Mouse (Mus musculus) limb, embryonic 15.5 days (tissue): ENCODE data around the gene Ern2. TPM values are rescaled to one million over a fixed set of nuclear protein-coding genes. Genes with fewer than 3 reads are reported as not detected.
A peak's percentile ranks its signal among the peaks of the same experiment; 100 is the strongest.

Experiments
- ATAC-seq: fragments of 200-750 bp; cut with Nextera tagmentation; 2 replicates; pipeline ENCODE4 v1.8.0; 2017; ENCODE audit warnings: low read depth, moderate TSS enrichment; ENCODE audit not compliant: insufficient number of reproducible peaks, low FRiP score, low TSS enrichment
- H3K27ac ChIP-seq: fragments of 300-500 bp; sonication (generic); 2 replicates; pipeline ENCODE4 v1.5.1; 2015; ENCODE audit warnings: moderate library complexity, mild to moderate bottlenecking, inconsistent platforms
- H3K27me3 ChIP-seq: fragments of 300-500 bp; sonication (generic); 2 replicates; pipeline ENCODE4 v1.6.1; 2015; ENCODE audit warnings: inconsistent platforms
- H3K36me3 ChIP-seq: fragments of 300-500 bp; sonication (generic); 2 replicates; pipeline ENCODE4 v1.6.1; 2015; ENCODE audit warnings: inconsistent platforms
- H3K4me1 ChIP-seq: fragments of 300-500 bp; sonication (generic); 2 replicates; pipeline ENCODE4 v1.6.1; 2015; ENCODE audit warnings: inconsistent platforms
- H3K4me2 ChIP-seq: fragments of 300-500 bp; sonication (generic); 2 replicates; pipeline ENCODE4 v1.6.1; 2015; ENCODE audit warnings: mild to moderate bottlenecking, inconsistent platforms
- H3K4me3 ChIP-seq: fragments of 300-500 bp; sonication (generic); 2 replicates; pipeline ENCODE4 v1.5.1; 2015; ENCODE audit warnings: mild to moderate bottlenecking, inconsistent platforms
- H3K9ac ChIP-seq: fragments of 300-500 bp; sonication (generic); 2 replicates; pipeline ENCODE4 v1.6.1; 2015; ENCODE audit warnings: inconsistent platforms
- H3K9me3 ChIP-seq: fragments of 300-500 bp; sonication (generic); 2 replicates; pipeline ENCODE4 v1.6.1; 2016; ENCODE audit warnings: inconsistent platforms
- WGBS: fragments of 180-500 bp; shearing (Covaris S2); methylation state at CpG from one replicate; pipeline ENCODE4 v1.1.7; 2015; 5-methylcytosine and 5-hydroxymethylcytosine counted together
- polyA plus RNA-seq: library from polyadenylated mRNA; unstranded; fragments of >200 nt; fragmentation: Nextera tagmentation; extraction: Ambion mirVana; gene quantifications from 2 replicates; pipeline ENCODE4 v1.2.1, GENCODE M21; 2015

Gene Ern2
- polyA plus RNA-seq, 1 experiment from 2014 or later: not detected

DNA sequence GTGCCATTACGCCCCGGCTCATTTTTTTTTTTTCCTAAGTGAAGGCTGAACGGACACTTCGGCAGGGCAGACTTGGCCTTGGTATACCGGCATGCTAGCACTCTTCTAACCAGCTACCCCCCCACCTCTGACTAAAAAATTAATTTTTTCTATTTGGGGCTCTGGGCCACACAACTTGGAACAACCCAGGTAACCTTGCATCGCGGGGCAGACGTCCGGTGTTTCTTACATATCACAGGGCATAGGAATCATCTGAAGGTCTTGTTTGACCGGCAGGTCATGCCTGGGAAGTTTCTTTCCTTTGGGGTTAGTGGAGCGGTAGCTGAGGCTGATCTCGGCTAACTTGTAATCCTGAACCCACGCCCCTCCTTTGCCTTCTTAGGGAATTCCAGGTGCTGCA is 27.5 kb downstream of the Ern2 start:
- Histone ChIP-seq H3K4me2 (peak overlapping the region; percentile 92), H3K9ac (peak overlapping the region; percentile 55), H3K4me3 (peak overlapping the region; percentile 75), H3K4me1 (peaks cover 41% of the 10 kb centered on the region), H3K36me3 (peaks cover 22% of the 10 kb centered on the region), H3K27me3 (no peaks in the 10 kb centered on the region), H3K9me3 (no peaks in the 10 kb centered on the region), H3K27ac (peak overlapping the region; percentile 83)
- ATAC-seq: 0 out of 2 replicates have a peak, but pooled peaks have one; percentile 4
- WGBS: 3% methylated on average over 13 of the region's 13 CpGs

DNA sequence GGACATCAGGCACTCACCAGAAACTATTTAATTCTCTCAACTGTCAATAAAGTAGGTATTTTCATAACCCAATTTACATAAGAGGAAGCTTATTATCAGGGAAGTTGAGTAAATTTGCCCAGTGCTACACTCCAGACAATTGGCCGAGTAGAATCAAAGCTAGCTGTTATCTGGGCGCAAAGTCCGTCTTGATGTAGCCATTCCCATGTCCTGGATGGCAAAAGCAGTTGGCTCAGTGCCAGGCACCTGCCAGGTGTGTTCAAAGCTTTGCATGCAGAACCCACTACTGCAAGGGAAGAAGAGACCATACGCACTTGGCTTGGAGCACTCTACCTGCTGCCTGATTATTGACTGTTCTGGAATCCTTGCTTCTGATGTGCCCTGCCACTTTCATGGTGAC is 33.5 kb downstream of the Ern2 start:
- Histone ChIP-seq H3K36me3 (peaks cover 25% of the 10 kb centered on the region), H3K9ac (no peak overlapping the region), H3K4me2 (no peak overlapping the region), H3K9me3 (no peaks in the 10 kb centered on the region), H3K4me1 (no peaks in the 10 kb centered on the region), H3K4me3 (no peak overlapping the region), H3K27me3 (no peaks in the 10 kb centered on the region), H3K27ac (no peak overlapping the region)
- ATAC-seq: no peak
- 83% methylated on average over 4 of the region's 4 CpGs for WGBS

DNA sequence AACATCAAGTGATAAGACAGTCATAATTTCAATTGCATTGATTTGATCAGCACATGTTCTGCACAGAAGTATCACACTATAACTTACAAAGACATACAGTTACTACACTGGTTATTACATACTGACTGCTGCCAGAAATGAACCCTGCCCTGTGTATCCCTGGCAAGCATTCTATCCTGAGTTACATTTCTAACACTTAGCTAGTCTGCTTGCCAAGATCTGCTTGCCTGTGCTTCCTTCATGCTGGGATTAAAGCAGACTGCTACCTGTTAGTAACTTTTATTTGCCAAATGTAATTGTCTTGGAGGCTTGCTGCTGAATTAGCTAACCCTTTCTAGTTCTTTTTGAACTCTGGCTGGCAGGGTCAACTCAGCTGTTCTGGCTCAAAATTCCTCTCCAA is 45.0 kb downstream of the Ern2 start:
- ATAC-seq: no peak
- Histone ChIP-seq H3K9ac (no peak overlapping the region), H3K27me3 (no peaks in the 10 kb centered on the region), H3K4me1 (no peaks in the 10 kb centered on the region), H3K27ac (no peak overlapping the region), H3K4me3 (no peak overlapping the region), H3K9me3 (no peaks in the 10 kb centered on the region), H3K36me3 (peaks cover 94% of the 10 kb centered on the region), H3K4me2 (no peak overlapping the region)

DNA sequence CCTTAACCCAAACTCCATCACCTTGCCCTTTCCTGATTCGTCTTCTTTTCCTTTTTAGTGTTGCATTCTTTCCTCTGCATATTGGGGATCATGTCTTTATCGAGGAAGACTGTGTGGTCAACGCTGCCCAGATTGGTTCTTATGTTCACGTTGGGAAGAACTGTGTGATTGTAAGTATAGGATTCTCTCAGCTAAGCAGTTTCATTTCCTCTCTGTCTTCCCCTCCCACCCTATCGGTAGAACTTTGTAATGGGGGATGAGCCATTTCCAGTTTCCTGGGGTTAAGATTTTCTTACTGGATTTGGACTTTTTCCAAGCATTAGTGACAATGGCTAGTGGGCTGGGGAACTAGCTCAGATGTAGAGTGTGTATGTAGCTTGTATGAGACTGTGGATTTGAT is 47.8 kb downstream of the Ern2 start:
- H3K4me2 ChIP-seq: no peak overlapping the region
- no peaks in the 10 kb centered on the region for H3K9me3 ChIP-seq
- no peaks in the 10 kb centered on the region for H3K27me3 ChIP-seq
- ATAC-seq: no peak
- no peak overlapping the region for H3K27ac ChIP-seq
- peaks cover 6% of the 10 kb centered on the region; the same call in 1 of the 2 replicates for H3K4me1 ChIP-seq
- peaks cover 79% of the 10 kb centered on the region for H3K36me3 ChIP-seq
- H3K9ac ChIP-seq: no peak overlapping the region
- no peak overlapping the region for H3K4me3 ChIP-seq
- 93% methylated on average over 5 of the region's 5 CpGs for WGBS

DNA sequence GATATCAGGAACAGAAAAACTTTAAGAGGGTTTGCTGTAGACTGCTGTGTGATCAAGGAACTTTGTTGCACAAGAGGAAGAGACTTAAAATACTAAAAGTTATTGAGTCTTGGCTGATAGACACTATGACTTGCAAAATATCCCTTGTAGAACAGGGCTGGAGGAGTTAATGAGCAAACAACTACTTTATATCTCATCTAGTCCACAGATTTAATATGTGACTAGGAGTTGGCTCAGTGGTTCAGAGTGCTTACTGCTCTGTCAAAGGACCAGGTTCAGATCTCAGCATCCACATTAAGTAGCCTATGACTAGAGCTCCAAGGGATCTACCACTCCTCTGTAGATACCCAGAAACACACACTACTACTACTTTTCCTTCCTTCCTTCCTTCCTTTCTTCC is 48.9 kb downstream of the Ern2 start:
- no peaks in the 10 kb centered on the region for H3K27me3 ChIP-seq
- peaks cover 70% of the 10 kb centered on the region for H3K36me3 ChIP-seq
- no peak overlapping the region for H3K27ac ChIP-seq
- no peak overlapping the region for H3K9ac ChIP-seq
- H3K4me3 ChIP-seq: no peak overlapping the region
- ATAC-seq: no peak
- H3K4me2 ChIP-seq: no peak overlapping the region
- H3K9me3 ChIP-seq: no peaks in the 10 kb centered on the region
- peaks cover 9% of the 10 kb centered on the region for H3K4me1 ChIP-seq

DNA sequence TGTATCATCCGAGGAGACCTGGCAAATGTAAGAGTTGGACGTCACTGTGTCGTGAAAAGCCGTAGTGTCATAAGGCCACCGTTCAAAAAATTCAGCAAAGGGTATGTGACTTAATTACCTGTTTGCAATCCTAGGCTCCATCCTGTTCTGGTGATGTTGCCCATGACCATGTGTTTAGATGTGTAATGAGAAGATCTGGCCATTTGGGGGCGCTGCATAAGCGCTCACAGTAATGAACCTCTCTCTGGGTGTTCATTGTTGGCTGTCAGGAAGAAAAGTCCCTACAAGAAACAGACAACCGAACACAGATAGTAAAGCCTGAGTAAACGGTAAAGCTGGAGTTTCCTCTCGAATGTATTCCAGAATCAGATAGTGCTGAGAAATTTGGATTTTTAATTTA is 50.9 kb downstream of the Ern2 start:
- H3K27me3 ChIP-seq: no peaks in the 10 kb centered on the region
- H3K4me2 ChIP-seq: no peak overlapping the region
- peaks cover 50% of the 10 kb centered on the region for H3K36me3 ChIP-seq
- H3K4me1 ChIP-seq: peaks cover 9% of the 10 kb centered on the region
- H3K9ac ChIP-seq: no peak overlapping the region
- no peak for ATAC-seq
- WGBS: 75% methylated on average over 10 of the region's 10 CpGs
- H3K4me3 ChIP-seq: no peak overlapping the region
- H3K27ac ChIP-seq: no peak overlapping the region
- no peaks in the 10 kb centered on the region for H3K9me3 ChIP-seq

DNA sequence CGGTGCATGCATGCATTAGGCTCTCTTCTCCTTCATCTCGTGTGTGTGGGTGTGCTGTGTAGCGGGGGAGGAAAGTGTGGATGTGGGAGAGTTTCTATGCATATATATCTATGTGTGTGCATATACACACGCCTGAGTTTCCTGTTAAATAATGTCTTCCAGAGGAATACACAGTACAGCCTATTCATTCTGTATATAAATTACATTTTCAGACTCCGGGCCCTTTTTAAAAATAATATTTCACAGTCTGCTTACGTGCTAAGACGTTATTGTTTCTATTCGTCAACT is 52.7 kb downstream of the Ern2 start:
- Histone ChIP-seq H3K4me1 (peaks cover 9% of the 10 kb centered on the region), H3K9ac (peak overlapping the region; percentile 78), H3K27me3 (no peaks in the 10 kb centered on the region), H3K36me3 (peaks cover 34% of the 10 kb centered on the region), H3K4me3 (peak overlapping the region; percentile 74), H3K4me2 (peak overlapping the region; percentile 49), H3K27ac (peak overlapping the region; percentile 80; the same call in 1 of the 2 replicates), H3K9me3 (no peaks in the 10 kb centered on the region)
- 18% methylated on average over 8 of the region's 8 CpGs for WGBS
- ATAC-seq: no peak

DNA sequence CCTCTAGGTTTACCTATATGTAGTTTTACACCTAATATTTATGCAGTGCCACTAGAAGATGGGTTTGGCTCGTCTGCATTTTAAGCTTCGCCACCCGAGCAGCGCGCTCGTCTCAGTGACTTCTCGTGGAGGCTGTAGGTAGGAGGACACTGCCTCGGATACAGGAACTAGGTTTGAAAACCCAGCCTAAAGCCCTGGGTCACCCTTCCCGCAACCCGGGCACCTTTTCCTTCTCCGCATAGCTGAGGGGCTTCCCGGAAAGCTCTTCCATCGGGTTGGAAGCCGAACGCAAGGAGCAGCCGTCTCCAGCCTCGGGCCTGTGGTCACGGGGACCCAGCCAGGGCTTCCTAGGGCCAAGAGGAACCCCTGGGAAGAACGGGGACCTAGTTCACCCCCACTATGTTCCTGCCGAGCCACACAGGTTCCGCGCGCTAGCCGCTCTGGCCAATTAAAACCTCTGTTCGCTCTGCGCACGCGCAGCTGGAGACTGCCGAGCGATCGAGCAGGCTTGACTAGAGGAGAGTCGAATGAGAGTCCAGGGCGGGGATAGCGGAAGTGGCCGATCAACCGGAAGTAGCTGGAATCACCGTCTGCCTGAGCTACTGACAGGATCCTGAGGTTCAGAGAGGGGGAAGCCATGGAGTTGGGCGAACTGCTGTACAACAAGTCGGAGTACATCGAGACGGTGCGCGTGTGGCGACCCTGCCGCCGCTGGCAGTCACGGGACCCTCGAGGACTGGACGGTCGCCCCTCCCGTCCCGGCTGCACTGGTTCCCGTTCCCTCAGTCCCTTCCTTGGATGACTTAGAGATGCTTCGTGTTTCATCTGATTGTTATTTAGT is 53.3 kb downstream of the Ern2 start, which contains the start of the genes Palb2 and Dctn5:
Palb2 (minus strand) TSS at position 489 of the 841 bp plus-strand sequence.
Dctn5 (plus strand) TSS at position 545 of the 841 bp plus-strand sequence.
- H3K4me1 ChIP-seq: peaks cover 9% of the 10 kb centered on the region
- peak within 1 kb of the TSS; percentile 78 for H3K9ac ChIP-seq
- peak; percentile 96 for ATAC-seq
- peak within 1 kb of the TSS; percentile 79 for H3K4me2 ChIP-seq
- under 1% methylated on average over 54 of the region's 54 CpGs for WGBS
- peak within 1 kb of the TSS; percentile 80 for H3K27ac ChIP-seq
- H3K4me3 ChIP-seq: peak within 1 kb of the TSS; percentile 74
- no peaks in the 10 kb centered on the region for H3K27me3 ChIP-seq
- peaks cover 34% of the 10 kb centered on the region for H3K36me3 ChIP-seq
- H3K9me3 ChIP-seq: no peaks in the 10 kb centered on the region

DNA sequence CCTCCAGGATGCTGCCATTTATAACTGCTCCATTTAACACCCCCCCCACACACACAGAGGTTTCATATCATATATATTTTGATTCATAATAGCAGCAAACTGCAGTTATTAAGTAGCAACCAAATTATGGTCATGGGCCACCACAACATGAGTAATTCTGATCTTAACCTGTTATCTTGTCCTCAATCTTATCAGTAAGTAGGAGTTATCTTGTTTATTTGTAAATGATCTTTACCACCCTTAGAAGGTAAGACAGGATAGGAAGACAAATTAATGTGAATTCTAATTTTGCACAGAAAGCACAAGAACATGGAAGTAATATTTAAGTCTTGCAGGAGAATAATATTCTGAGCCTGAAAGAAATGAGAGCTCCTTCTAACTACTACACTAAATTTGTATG is 54.2 kb downstream of the Ern2 start:
- Histone ChIP-seq H3K9ac (peak overlapping the region; percentile 58; the same call in 1 of the 2 replicates), H3K4me3 (peak overlapping the region; percentile 74), H3K4me1 (peaks cover 9% of the 10 kb centered on the region), H3K4me2 (peak overlapping the region; percentile 79; the same call in 1 of the 2 replicates), H3K9me3 (no peaks in the 10 kb centered on the region), H3K27ac (no peak overlapping the region), H3K36me3 (peaks cover 35% of the 10 kb centered on the region), H3K27me3 (no peaks in the 10 kb centered on the region)
- ATAC-seq: no peak

DNA sequence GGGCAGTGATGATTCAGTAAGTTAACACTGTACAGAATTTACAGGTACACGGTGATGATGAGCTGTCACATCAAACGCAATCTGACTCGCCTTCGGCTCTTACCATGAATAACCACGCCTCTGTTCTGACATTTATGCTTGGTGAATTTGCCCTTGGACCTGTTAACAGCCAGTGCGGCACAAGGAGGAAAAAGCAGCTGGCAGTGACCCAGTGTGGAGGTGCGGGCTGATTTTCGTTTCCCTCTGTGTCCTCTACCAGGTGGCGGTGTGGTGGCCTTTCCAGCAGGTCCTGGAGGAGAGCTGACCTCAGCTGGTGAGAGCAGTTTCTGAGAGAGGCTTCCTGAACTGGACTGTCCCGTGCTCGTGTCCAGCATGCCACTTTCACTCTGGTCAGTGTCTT is 59.1 kb downstream of the Ern2 start:
- Histone ChIP-seq H3K4me3 (no peak overlapping the region), H3K36me3 (peaks cover 40% of the 10 kb centered on the region), H3K4me1 (no peaks in the 10 kb centered on the region), H3K9ac (no peak overlapping the region), H3K4me2 (no peak overlapping the region), H3K27ac (no peak overlapping the region), H3K9me3 (no peaks in the 10 kb centered on the region), H3K27me3 (no peaks in the 10 kb centered on the region)
- 95% methylated on average over 11 of the region's 11 CpGs for WGBS
- no peak for ATAC-seq

DNA sequence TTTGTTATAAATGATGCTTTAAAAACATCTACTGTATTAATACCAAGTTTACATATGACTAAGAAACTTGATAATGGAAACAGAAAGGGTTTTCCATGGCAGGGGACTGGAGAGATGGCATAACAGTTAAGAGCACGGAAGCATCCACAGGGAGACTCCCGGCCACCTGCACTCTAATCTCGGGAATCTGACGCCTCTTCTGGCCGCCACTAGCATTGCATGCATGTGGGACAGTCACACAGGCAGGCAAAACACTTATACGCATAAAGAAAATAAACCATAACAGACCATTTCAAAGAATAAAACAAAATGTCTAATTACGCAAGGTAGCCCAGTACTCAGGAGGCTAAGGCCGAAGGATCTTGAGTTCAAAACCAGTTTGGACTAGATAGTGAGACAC is 60.4 kb downstream of the Ern2 start:
- no peak overlapping the region for H3K9ac ChIP-seq
- 78% methylated on average over 8 of the region's 8 CpGs for WGBS
- H3K27ac ChIP-seq: no peak overlapping the region
- H3K9me3 ChIP-seq: no peaks in the 10 kb centered on the region
- no peak for ATAC-seq
- H3K4me2 ChIP-seq: no peak overlapping the region
- no peaks in the 10 kb centered on the region for H3K27me3 ChIP-seq
- H3K36me3 ChIP-seq: peaks cover 45% of the 10 kb centered on the region
- H3K4me1 ChIP-seq: no peaks in the 10 kb centered on the region
- no peak overlapping the region for H3K4me3 ChIP-seq

DNA sequence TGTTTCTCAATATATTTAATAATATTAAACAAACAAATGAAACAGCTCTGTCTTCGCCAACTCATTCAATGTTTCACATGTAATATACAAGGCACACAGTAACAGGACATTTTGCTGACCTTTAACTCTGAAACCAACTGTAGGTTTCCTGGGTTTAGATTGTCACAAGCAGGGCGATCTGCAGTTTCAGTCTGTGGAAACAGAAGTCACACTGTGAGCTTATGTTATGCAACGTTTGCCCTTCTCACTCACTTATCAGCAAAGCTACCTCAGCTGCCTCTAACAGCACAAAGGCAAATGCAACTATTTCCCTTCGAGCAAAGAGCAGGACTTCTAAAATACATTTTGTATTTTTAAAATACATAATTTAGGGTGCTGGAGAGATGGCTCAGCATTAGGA is 62.5 kb downstream of the Ern2 start:
- H3K9me3 ChIP-seq: no peaks in the 10 kb centered on the region
- no peak overlapping the region for H3K4me3 ChIP-seq
- no peak overlapping the region for H3K27ac ChIP-seq
- no peak overlapping the region for H3K4me2 ChIP-seq
- ATAC-seq: no peak
- 84% methylated on average over 4 of the region's 4 CpGs for WGBS
- H3K4me1 ChIP-seq: no peaks in the 10 kb centered on the region
- H3K36me3 ChIP-seq: peaks cover 52% of the 10 kb centered on the region
- no peak overlapping the region for H3K9ac ChIP-seq
- H3K27me3 ChIP-seq: no peaks in the 10 kb centered on the region
